In the genomic region with DNA sequence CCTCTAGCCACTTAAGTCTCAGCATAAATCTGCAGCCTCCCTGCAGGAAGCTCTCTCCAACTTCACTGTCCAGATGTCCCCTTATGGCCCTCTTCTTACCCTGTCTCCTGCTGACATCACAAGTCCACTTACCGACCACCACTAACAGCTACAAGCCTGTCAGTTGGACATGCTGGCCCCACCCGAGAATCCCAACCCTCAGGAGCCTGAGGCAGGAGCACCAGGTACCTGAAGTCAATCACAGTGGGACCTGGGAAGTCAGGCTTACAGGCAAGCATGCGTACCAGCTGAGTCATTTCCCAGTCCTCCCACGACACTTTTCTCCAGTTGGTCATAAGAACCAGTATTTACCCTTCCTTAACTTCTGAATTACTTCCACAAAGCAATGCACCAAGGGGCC, we compare ENCODE assay signal across 13 mouse cellular contexts. TPM values are rescaled to one million over a fixed set of nuclear protein-coding genes. Genes with fewer than 3 reads are reported as not detected.
DNase-seq lines count a peak whose midpoint lies in the region; ATAC-seq and TF ChIP-seq lines count a peak whose summit lies in the region.
"Had no signal": no experiment of that assay in that cellular context is flagged by ENCODE, and none has a peak within 500 bp of the region (broad histone marks: within the 10 kb centered on the region; RNA-seq: fewer than 3 reads in every experiment).

No protein-coding gene starts in this region.

- H3K36me3 ChIP-seq in hindbrain, embryonic 10.5 days = peaks cover 68% of the 10 kb centered on the region
- H3K36me3 ChIP-seq in hindbrain, embryonic 11.5 days (ENCODE audit: control insufficient read depth, insufficient read depth, low read length) = peaks cover 41% of the 10 kb centered on the region
- H3K36me3 ChIP-seq in stomach, embryonic 15.5 days = peaks cover 54% of the 10 kb centered on the region
- H3K36me3 ChIP-seq in stomach, postnatal 0 days (ENCODE audit: control insufficient read depth, insufficient read depth, low read length) = peaks cover 27% of the 10 kb centered on the region
- H3K36me3 ChIP-seq in limb, embryonic 12.5 days = peaks cover 62% of the 10 kb centered on the region
- peaks cover 48% of the 10 kb centered on the region for H3K36me3 ChIP-seq in neural tube, embryonic 15.5 days

- TF ChIP-seq EP300 in stomach, postnatal 0 days (optimal IDR thresholded peaks at IDR 0.05) = no peak

- no peak overlapping the region for H3K4me2 ChIP-seq in hindbrain, embryonic 11.5 days (replicated peaks; ENCODE audit: low read depth, low read length)
- peak overlapping the region; percentile 19 for H3K4me2 ChIP-seq in stomach, embryonic 15.5 days
- H3K4me2 ChIP-seq in stomach, postnatal 0 days (replicated peaks; ENCODE audit: low read depth) = no peak overlapping the region
- H3K4me2 ChIP-seq in limb, embryonic 12.5 days = 0 out of 2 replicates have a peak overlapping the region, but pooled peaks have one; percentile 85
- peak overlapping the region; percentile 5 for H3K4me2 ChIP-seq in neural tube, embryonic 15.5 days

- peaks cover 26% of the 10 kb centered on the region for H3K4me1 ChIP-seq in hindbrain, embryonic 10.5 days (replicated peaks)
- H3K4me1 ChIP-seq in hindbrain, embryonic 11.5 days (replicated peaks; ENCODE audit: control insufficient read depth, insufficient read depth, low read length) = no peaks in the 10 kb centered on the region; the same call in 1 of the 2 replicates
- peaks cover 18% of the 10 kb centered on the region for H3K4me1 ChIP-seq in stomach, embryonic 15.5 days
- peaks cover 4% of the 10 kb centered on the region for H3K4me1 ChIP-seq in stomach, postnatal 0 days (replicated peaks; ENCODE audit: control insufficient read depth, insufficient read depth)
- H3K4me1 ChIP-seq in limb, embryonic 12.5 days (replicated peaks) = peaks cover 15% of the 10 kb centered on the region
- peaks cover 34% of the 10 kb centered on the region for H3K4me1 ChIP-seq in neural tube, embryonic 15.5 days

- H3K27me3 ChIP-seq in hindbrain, embryonic 10.5 days (ENCODE audit: insufficient read depth, poor library complexity, severe bottlenecking) = no peaks in the 10 kb centered on the region
- no peaks in the 10 kb centered on the region for H3K27me3 ChIP-seq in hindbrain, embryonic 11.5 days (ENCODE audit: control insufficient read depth, insufficient read depth, low read length)
- no peaks in the 10 kb centered on the region for H3K27me3 ChIP-seq in stomach, embryonic 15.5 days (replicated peaks)
- no peaks in the 10 kb centered on the region for H3K27me3 ChIP-seq in stomach, postnatal 0 days (ENCODE audit: control insufficient read depth, insufficient read depth, low read length)
- no peaks in the 10 kb centered on the region for H3K27me3 ChIP-seq in limb, embryonic 12.5 days
- H3K27me3 ChIP-seq in neural tube, embryonic 15.5 days (replicated peaks) = no peaks in the 10 kb centered on the region
- H3K27me3 ChIP-seq: liver, embryonic 15.5 days had no signal

- DNase-seq in hindbrain, embryonic 10.5 days (ENCODE audit: low spot score) = no peak
- DNase-seq in hindbrain, embryonic 11.5 days (ENCODE audit: low spot score) = no peak
- no peak for DNase-seq in stomach, postnatal 0 days (ENCODE audit: low spot score)
- no peak for DNase-seq in cerebellum, adult 11-12 months
- DNase-seq in cerebellum, adult 11 months = no peak
- DNase-seq: kidney, adult 18-20 months had no signal

- H3K9me3 ChIP-seq in hindbrain, embryonic 10.5 days = peaks cover 9% of the 10 kb centered on the region; the same call in 1 of the 2 replicates
- no peaks in the 10 kb centered on the region for H3K9me3 ChIP-seq in hindbrain, embryonic 11.5 days (ENCODE audit: control insufficient read depth, low read length)
- no peaks in the 10 kb centered on the region for H3K9me3 ChIP-seq in stomach, embryonic 15.5 days
- H3K9me3 ChIP-seq in stomach, postnatal 0 days (ENCODE audit: control insufficient read depth, low read length) = no peaks in the 10 kb centered on the region
- H3K9me3 ChIP-seq in limb, embryonic 12.5 days = no peaks in the 10 kb centered on the region
- H3K9me3 ChIP-seq in neural tube, embryonic 15.5 days (replicated peaks) = no peaks in the 10 kb centered on the region
- H3K9me3 ChIP-seq: liver, embryonic 15.5 days had no signal

- WGBS in hindbrain, embryonic 10.5 days = 89% methylated on average over 4 of the region's 4 CpGs
- WGBS in hindbrain, embryonic 11.5 days = 88% methylated on average over 4 of the region's 4 CpGs
- 69% methylated on average over 4 of the region's 4 CpGs for WGBS in stomach, embryonic 15.5 days
- WGBS in stomach, postnatal 0 days = 59% methylated on average over 4 of the region's 4 CpGs
- 88% methylated on average over 4 of the region's 4 CpGs for WGBS in limb, embryonic 12.5 days
- WGBS in neural tube, embryonic 15.5 days = 88% methylated on average over 4 of the region's 4 CpGs

- TF ChIP-seq CTCF in stomach, postnatal 0 days (IDR thresholded peaks at IDR 0.05; ENCODE audit: low read depth) = no peak

- H3K9ac ChIP-seq in hindbrain, embryonic 11.5 days (ENCODE audit: low read depth, low read length) = no peak overlapping the region
- no peak overlapping the region for H3K9ac ChIP-seq in stomach, embryonic 15.5 days
- no peak overlapping the region for H3K9ac ChIP-seq in stomach, postnatal 0 days (ENCODE audit: low read length)
- 0 out of 2 replicates have a peak overlapping the region, but pooled peaks have one; percentile 0 for H3K9ac ChIP-seq in limb, embryonic 12.5 days (replicated peaks)
- no peak overlapping the region for H3K9ac ChIP-seq in neural tube, embryonic 15.5 days (replicated peaks)

- peak overlapping the region; percentile 89 for H3K4me3 ChIP-seq in hindbrain, embryonic 10.5 days
- no peak overlapping the region for H3K4me3 ChIP-seq in hindbrain, embryonic 11.5 days (ENCODE audit: low read depth, low read length)
- no peak overlapping the region for H3K4me3 ChIP-seq in stomach, embryonic 15.5 days (replicated peaks)
- no peak overlapping the region for H3K4me3 ChIP-seq in stomach, postnatal 0 days (ENCODE audit: low read depth, low read length)
- 0 out of 2 replicates have a peak overlapping the region, but pooled peaks have one; percentile 3 for H3K4me3 ChIP-seq in limb, embryonic 12.5 days (replicated peaks)
- no peak overlapping the region for H3K4me3 ChIP-seq in neural tube, embryonic 15.5 days (replicated peaks)

- no peak for ATAC-seq in hindbrain, embryonic 11.5 days (ENCODE audit: low FRiP score)
- ATAC-seq in stomach, embryonic 15.5 days (ENCODE audit: insufficient read depth, low FRiP score, low read depth) = no peak
- no peak for ATAC-seq in stomach, postnatal 0 days (ENCODE audit: low FRiP score, low TSS enrichment)
- no peak for ATAC-seq in limb, embryonic 12.5 days (ENCODE audit: insufficient number of reproducible peaks, insufficient read depth, low FRiP score, low TSS enrichment, low read depth)
- no peak for ATAC-seq in neural tube, embryonic 15.5 days (ENCODE audit: low FRiP score)
- ATAC-seq: CD4-positive, CD25-positive, alpha-beta regulatory T cell, adult 4 months had no signal

- no peak overlapping the region for H3K27ac ChIP-seq in hindbrain, embryonic 10.5 days
- no peak overlapping the region for H3K27ac ChIP-seq in hindbrain, embryonic 11.5 days (ENCODE audit: low read depth, low read length)
- no peak overlapping the region for H3K27ac ChIP-seq in stomach, embryonic 15.5 days
- H3K27ac ChIP-seq in stomach, postnatal 0 days (replicated peaks) = no peak overlapping the region
- H3K27ac ChIP-seq in limb, embryonic 12.5 days = no peak overlapping the region
- no peak overlapping the region for H3K27ac ChIP-seq in neural tube, embryonic 15.5 days (replicated peaks)
- H3K27ac ChIP-seq: liver, embryonic 15.5 days had no signal

RNA-seq across cellular contexts. Expression of a gene that starts 1.9 kb away (rescaled TPM):
- 3.6 and 4.3 TPM in 2 replicates for polyA plus RNA-seq in hindbrain, embryonic 10.5 days (2016; fragmentation: Nextera tagmentation; extraction: Ambion mirVana)
- 3.4 and 4.1 TPM in 2 replicates for polyA plus RNA-seq in hindbrain, embryonic 11.5 days (2014; fragmentation: Nextera tagmentation; extraction: Ambion mirVana)
- 3.1 and 3.9 TPM in 2 replicates for polyA plus RNA-seq in stomach, embryonic 15.5 days (2015; fragmentation: Nextera tagmentation; extraction: Ambion mirVana)
- 1.7 and 1.8 TPM in 2 replicates for polyA plus RNA-seq in stomach, postnatal 0 days (2015; fragmentation: Nextera tagmentation; extraction: Ambion mirVana)
- polyA plus RNA-seq in limb, embryonic 12.5 days (2016; fragmentation: Nextera tagmentation; extraction: Ambion mirVana) = 4.0 and 4.1 TPM in 2 replicates
- 3.4 TPM in 2 replicates for polyA plus RNA-seq in neural tube, embryonic 15.5 days (2015; fragmentation: Nextera tagmentation; extraction: Ambion mirVana)

RNA-seq across cellular contexts. Expression of a gene that starts 2.3 kb away (rescaled TPM):
- polyA plus RNA-seq in hindbrain, embryonic 10.5 days (2016; fragmentation: Nextera tagmentation; extraction: Ambion mirVana) = 393 and 408 TPM in 2 replicates
- 333 and 349 TPM in 2 replicates for polyA plus RNA-seq in hindbrain, embryonic 11.5 days (2014; fragmentation: Nextera tagmentation; extraction: Ambion mirVana)
- polyA plus RNA-seq in stomach, embryonic 15.5 days (2015; fragmentation: Nextera tagmentation; extraction: Ambion mirVana) = 219 and 224 TPM in 2 replicates
- polyA plus RNA-seq in stomach, postnatal 0 days (2015; fragmentation: Nextera tagmentation; extraction: Ambion mirVana) = 82.2 and 82.7 TPM in 2 replicates
- polyA plus RNA-seq in limb, embryonic 12.5 days (2016; fragmentation: Nextera tagmentation; extraction: Ambion mirVana) = 294 and 321 TPM in 2 replicates
- 176 and 193 TPM in 2 replicates for polyA plus RNA-seq in neural tube, embryonic 15.5 days (2015; fragmentation: Nextera tagmentation; extraction: Ambion mirVana)

RNA-seq across cellular contexts. Expression of a gene that starts 12.8 kb away (rescaled TPM):
- 1.2 and 2.2 TPM in 2 replicates for polyA plus RNA-seq in hindbrain, embryonic 10.5 days (2016; fragmentation: Nextera tagmentation; extraction: Ambion mirVana)
- polyA plus RNA-seq in hindbrain, embryonic 11.5 days (2014; fragmentation: Nextera tagmentation; extraction: Ambion mirVana) = 3.4 and 3.7 TPM in 2 replicates
- polyA plus RNA-seq in stomach, embryonic 15.5 days (2015; fragmentation: Nextera tagmentation; extraction: Ambion mirVana) = 12.3 and 21.2 TPM in 2 replicates
- polyA plus RNA-seq in stomach, postnatal 0 days (2015; fragmentation: Nextera tagmentation; extraction: Ambion mirVana) = 7.3 and 8.7 TPM in 2 replicates
- 23.8 and 42.8 TPM in 2 replicates for polyA plus RNA-seq in limb, embryonic 12.5 days (2016; fragmentation: Nextera tagmentation; extraction: Ambion mirVana)
- 22.9 and 28.6 TPM in 2 replicates for polyA plus RNA-seq in neural tube, embryonic 15.5 days (2015; fragmentation: Nextera tagmentation; extraction: Ambion mirVana)

RNA-seq across cellular contexts. Expression of a gene that starts 12.8 kb away (rescaled TPM):
- 0.20 TPM in 1 of 2 replicates, not detected in the other for polyA plus RNA-seq in hindbrain, embryonic 10.5 days (2016; fragmentation: Nextera tagmentation; extraction: Ambion mirVana)
- polyA plus RNA-seq in hindbrain, embryonic 11.5 days (2014; fragmentation: Nextera tagmentation; extraction: Ambion mirVana) = 0.39 TPM in 1 of 2 replicates, not detected in the other
- 0.59 TPM in 1 of 2 replicates, not detected in the other for polyA plus RNA-seq in stomach, embryonic 15.5 days (2015; fragmentation: Nextera tagmentation; extraction: Ambion mirVana)
- polyA plus RNA-seq in stomach, postnatal 0 days (2015; fragmentation: Nextera tagmentation; extraction: Ambion mirVana) = not detected in 2 replicates
- 0.61 and 1.5 TPM in 2 replicates for polyA plus RNA-seq in limb, embryonic 12.5 days (2016; fragmentation: Nextera tagmentation; extraction: Ambion mirVana)
- 0.90 TPM in 1 of 2 replicates, not detected in the other for polyA plus RNA-seq in neural tube, embryonic 15.5 days (2015; fragmentation: Nextera tagmentation; extraction: Ambion mirVana)
- polyA plus RNA-seq: brain, embryonic 14.5 days; CD4-positive, CD25-positive, alpha-beta regulatory T cell, adult 4 months; cortical plate, adult 2 months; liver, embryonic 15.5 days had no signal

RNA-seq across cellular contexts. Expression of a gene that starts 15.0 kb away (rescaled TPM):
- 66.0 and 92.2 TPM in 2 replicates for polyA plus RNA-seq in hindbrain, embryonic 10.5 days (2016; fragmentation: Nextera tagmentation; extraction: Ambion mirVana)
- 68.9 and 75.4 TPM in 2 replicates for polyA plus RNA-seq in hindbrain, embryonic 11.5 days (2014; fragmentation: Nextera tagmentation; extraction: Ambion mirVana)
- polyA plus RNA-seq in stomach, embryonic 15.5 days (2015; fragmentation: Nextera tagmentation; extraction: Ambion mirVana) = 63.5 and 65.3 TPM in 2 replicates
- 70.7 and 72.2 TPM in 2 replicates for polyA plus RNA-seq in stomach, postnatal 0 days (2015; fragmentation: Nextera tagmentation; extraction: Ambion mirVana)
- 59.8 and 60.0 TPM in 2 replicates for polyA plus RNA-seq in limb, embryonic 12.5 days (2016; fragmentation: Nextera tagmentation; extraction: Ambion mirVana)
- polyA plus RNA-seq in neural tube, embryonic 15.5 days (2015; fragmentation: Nextera tagmentation; extraction: Ambion mirVana) = 105 and 109 TPM in 2 replicates

Comparison
In these comparisons a context has a peak if more than half of its experiments do, and no peak if none do; other contexts are left out.
1. H3K4me3 ChIP-seq: peak in hindbrain, embryonic 10.5 days (single experiment) and limb, embryonic 12.5 days (single experiment); none in hindbrain, embryonic 11.5 days (single experiment), stomach, embryonic 15.5 days (single experiment), stomach, postnatal 0 days (single experiment) and neural tube, embryonic 15.5 days (single experiment).
2. H3K4me2 ChIP-seq: peak in stomach, embryonic 15.5 days (single experiment), limb, embryonic 12.5 days (single experiment) and neural tube, embryonic 15.5 days (single experiment); none in hindbrain, embryonic 11.5 days (single experiment) and stomach, postnatal 0 days (single experiment).